Mouse (Mus musculus) lung, postnatal 0 days (tissue): Measurements from ENCODE around the gene Dbi. TPM values are rescaled to one million over a fixed set of nuclear protein-coding genes. Genes with fewer than 3 reads are reported as not detected.
A peak's percentile ranks its signal among the peaks of the same experiment; 100 is the strongest.

Experiments
- ATAC-seq: fragments of 200-750 bp; cut with Nextera tagmentation; 2 replicates; pipeline ENCODE4 v1.8.0; 2017; ENCODE audit warnings: moderate library complexity
- DNase-seq: peaks from one replicate; pipeline ENCODE4 v3.0.0-alpha.2; 2016; ENCODE audit warnings: low spot score
- H3K27ac ChIP-seq: fragments of 300-500 bp; sonication (generic); 2 replicates; pipeline ENCODE4 v1.5.1; 2014; ENCODE audit warnings: antibody characterized with exemption, mild to moderate bottlenecking, low read length, mixed read lengths
- H3K27me3 ChIP-seq: fragments of 300-500 bp; sonication (generic); replicated peaks from 2 replicates; pipeline ENCODE4 v1.6.1; 2014; ENCODE audit warnings: low read length, mixed read lengths; ENCODE audit not compliant: insufficient read depth
- H3K36me3 ChIP-seq: fragments of 300-500 bp; sonication (generic); 2 replicates; pipeline ENCODE4 v1.6.1; 2014; ENCODE audit warnings: low read length, mixed read lengths; ENCODE audit not compliant: insufficient read depth
- H3K4me1 ChIP-seq: fragments of 300-500 bp; sonication (generic); 2 replicates; pipeline ENCODE4 v1.6.1; 2014; ENCODE audit warnings: antibody characterized with exemption, low read depth, low read length, mixed read lengths; ENCODE audit not compliant: insufficient read depth
- H3K4me2 ChIP-seq: fragments of 300-500 bp; sonication (generic); replicated peaks from 2 replicates; pipeline ENCODE4 v1.6.1; 2014; ENCODE audit warnings: low read depth, mild to moderate bottlenecking, low read length, moderate library complexity, mixed read lengths
- H3K4me3 ChIP-seq: fragments of 300-500 bp; sonication (generic); 2 replicates; pipeline ENCODE4 v1.5.1; 2014; ENCODE audit warnings: low read depth, low read length
- H3K9ac ChIP-seq: fragments of 300-500 bp; sonication (generic); replicated peaks from 2 replicates; pipeline ENCODE4 v1.6.1; 2014; ENCODE audit warnings: low read depth, mild to moderate bottlenecking
- H3K9me3 ChIP-seq: fragments of 300-500 bp; sonication (generic); 2 replicates; pipeline ENCODE4 v1.6.1; 2016; ENCODE audit warnings: low read length, mixed read lengths
- CTCF ChIP-seq: IDR thresholded peaks from 2 replicates; pipeline ENCODE4 v1.5.1; 2016; ENCODE audit warnings: antibody characterized with exemption, mild to moderate bottlenecking
- EP300 ChIP-seq: IDR thresholded peaks from 2 replicates; pipeline ENCODE4 v1.6.1; 2016; ENCODE audit warnings: antibody characterized with exemption, mild to moderate bottlenecking, control low read depth
- WGBS: fragments of 180-500 bp; shearing (Covaris S2); extraction: QIAGEN DNeasy Blood & Tissue Kit; methylation state at CpG from one replicate; pipeline ENCODE4 v1.1.7; 2014; 5-methylcytosine and 5-hydroxymethylcytosine counted together
- polyA plus RNA-seq: library from polyadenylated mRNA; unstranded; fragments of >200 nt; fragmentation: Nextera tagmentation; extraction: Ambion mirVana; gene quantifications from 2 replicates; pipeline ENCODE4 v1.2.1, GENCODE M21; 2015

Gene Dbi
- polyA plus RNA-seq, 1 experiment from 2014 or later = 687 TPM

DNA sequence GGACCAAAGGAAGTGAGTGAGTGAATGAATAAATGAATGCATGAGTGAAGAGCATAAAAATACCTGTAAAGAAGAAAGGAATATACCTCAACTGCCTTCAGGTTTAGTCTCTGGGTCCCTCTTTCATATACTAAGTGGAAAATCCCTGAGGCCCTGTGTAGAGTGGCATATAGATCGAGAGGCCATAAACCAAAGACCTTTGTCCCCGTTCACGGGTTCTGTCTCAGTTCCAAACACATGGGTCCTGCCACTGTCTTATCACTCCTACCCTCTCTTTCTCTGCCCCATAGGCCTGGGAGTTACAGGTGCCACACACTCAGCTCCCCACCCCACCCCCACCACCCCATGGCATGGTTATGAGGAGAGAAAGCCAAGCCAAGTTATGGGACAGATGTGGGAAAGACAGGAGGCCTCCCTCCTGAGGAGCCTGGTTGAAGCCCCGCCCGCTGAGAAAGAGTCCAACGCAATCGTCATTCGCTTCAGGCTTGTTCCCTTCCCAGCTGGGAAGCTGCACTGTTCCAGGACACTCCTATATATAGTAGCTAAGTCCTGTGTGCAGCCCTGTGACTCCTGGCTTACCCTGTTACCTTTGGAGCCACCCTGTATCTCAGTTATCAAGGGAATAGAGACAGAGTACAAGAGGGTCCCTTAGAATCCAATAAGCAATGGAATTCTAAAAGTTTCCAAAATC lies 29.9 kb downstream of the Dbi start:
- no peak for TF ChIP-seq CTCF
- TF ChIP-seq EP300 = no peak
- no peak for DNase-seq
- no peak overlapping the region for H3K4me2 ChIP-seq
- no peak overlapping the region for H3K27ac ChIP-seq
- no peaks in the 10 kb centered on the region for H3K36me3 ChIP-seq
- H3K9ac ChIP-seq = no peak overlapping the region
- no peaks in the 10 kb centered on the region for H3K27me3 ChIP-seq
- no peak for ATAC-seq
- H3K4me3 ChIP-seq = no peak overlapping the region
- WGBS = 86% methylated on average over 8 of the region's 8 CpGs
- H3K4me1 ChIP-seq = no peaks in the 10 kb centered on the region
- no peaks in the 10 kb centered on the region for H3K9me3 ChIP-seq

DNA sequence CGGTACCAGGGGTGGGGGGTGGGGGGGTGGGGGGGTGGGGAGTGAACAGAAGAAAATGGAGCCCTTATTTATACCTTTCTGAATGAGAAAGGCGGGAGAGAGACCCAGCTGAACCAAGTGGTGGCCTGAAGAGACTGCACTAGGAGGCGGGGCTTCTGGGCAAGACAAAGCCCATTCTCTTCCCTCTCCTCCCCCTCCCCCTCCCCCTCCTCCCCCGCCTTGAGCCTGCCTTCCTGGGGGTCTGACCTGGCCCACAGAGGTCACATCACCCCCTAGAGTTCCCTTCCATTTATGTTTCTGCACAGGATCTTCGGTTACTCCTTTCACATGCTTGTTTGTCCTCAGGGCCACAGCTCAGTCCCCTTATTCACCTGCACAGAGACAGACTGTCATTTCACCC lies 31.7 kb downstream of the Dbi start:
- Histone ChIP-seq H3K4me1 (no peaks in the 10 kb centered on the region), H3K27me3 (no peaks in the 10 kb centered on the region), H3K4me2 (no peak overlapping the region), H3K4me3 (no peak overlapping the region), H3K36me3 (no peaks in the 10 kb centered on the region), H3K9ac (no peak overlapping the region), H3K9me3 (no peaks in the 10 kb centered on the region), H3K27ac (no peak overlapping the region)
- ATAC-seq (no peak), DNase-seq (no peak)
- 30% methylated on average over 4 of the region's 5 CpGs for WGBS
- no peak for TF ChIP-seq CTCF
- no peak for TF ChIP-seq EP300

DNA sequence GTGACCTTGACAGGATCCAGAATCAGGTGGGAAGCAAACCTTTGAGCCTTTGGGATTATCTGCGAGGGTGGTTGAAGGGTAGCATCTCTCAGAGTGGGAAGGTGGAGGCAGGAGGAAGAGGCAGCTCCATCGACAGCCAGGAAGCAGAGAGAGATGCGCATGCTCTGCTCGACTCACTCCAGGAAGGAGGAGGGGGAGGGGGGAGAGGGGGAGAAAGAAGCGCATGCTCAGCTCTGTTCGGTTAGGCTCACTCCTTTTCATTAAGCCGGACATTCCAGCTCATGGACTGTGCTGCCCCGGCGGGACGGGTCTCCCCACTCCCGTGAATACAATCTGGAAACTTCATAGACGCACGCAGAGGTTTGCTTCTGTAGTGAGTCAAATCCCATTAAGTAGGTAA lies 34.2 kb downstream of the Dbi start:
- H3K9me3 ChIP-seq = no peaks in the 10 kb centered on the region
- no peak overlapping the region for H3K27ac ChIP-seq
- DNase-seq = no peak
- no peak overlapping the region for H3K4me2 ChIP-seq
- no peaks in the 10 kb centered on the region for H3K36me3 ChIP-seq
- no peak overlapping the region for H3K9ac ChIP-seq
- ATAC-seq = no peak
- no peaks in the 10 kb centered on the region for H3K4me1 ChIP-seq
- WGBS = 57% methylated on average over 13 of the region's 13 CpGs
- H3K27me3 ChIP-seq = no peaks in the 10 kb centered on the region
- H3K4me3 ChIP-seq = no peak overlapping the region
- TF ChIP-seq EP300 = no peak
- TF ChIP-seq CTCF = no peak

DNA sequence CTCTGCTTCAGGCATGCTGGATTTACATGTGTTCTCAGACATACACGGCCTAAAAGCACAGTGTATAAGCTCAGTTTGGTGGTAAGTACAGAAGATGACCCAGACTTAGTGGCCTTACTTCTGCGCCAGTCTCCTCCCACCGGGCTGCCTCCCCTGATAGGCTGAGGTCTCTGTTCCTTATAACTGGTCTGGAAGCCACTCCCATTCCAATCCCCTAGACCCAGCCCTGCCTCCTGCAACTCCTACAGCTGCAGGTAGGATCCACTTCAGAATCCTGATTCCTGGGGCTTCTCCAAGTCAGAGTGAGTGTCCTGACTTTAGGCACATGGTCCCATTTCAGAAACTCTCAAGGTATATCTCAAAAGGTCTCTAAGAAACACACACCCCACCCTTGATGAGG lies 35.2 kb downstream of the Dbi start:
- no peak overlapping the region for H3K4me2 ChIP-seq
- no peak overlapping the region for H3K4me3 ChIP-seq
- 75% methylated on average over 3 of the region's 3 CpGs for WGBS
- H3K27ac ChIP-seq = no peak overlapping the region
- H3K9ac ChIP-seq = no peak overlapping the region
- DNase-seq (no peak), ATAC-seq (no peak)
- no peaks in the 10 kb centered on the region for H3K27me3 ChIP-seq
- no peaks in the 10 kb centered on the region for H3K9me3 ChIP-seq
- no peaks in the 10 kb centered on the region for H3K4me1 ChIP-seq
- H3K36me3 ChIP-seq = no peaks in the 10 kb centered on the region
- TF ChIP-seq CTCF (no peak), EP300 (no peak)

DNA sequence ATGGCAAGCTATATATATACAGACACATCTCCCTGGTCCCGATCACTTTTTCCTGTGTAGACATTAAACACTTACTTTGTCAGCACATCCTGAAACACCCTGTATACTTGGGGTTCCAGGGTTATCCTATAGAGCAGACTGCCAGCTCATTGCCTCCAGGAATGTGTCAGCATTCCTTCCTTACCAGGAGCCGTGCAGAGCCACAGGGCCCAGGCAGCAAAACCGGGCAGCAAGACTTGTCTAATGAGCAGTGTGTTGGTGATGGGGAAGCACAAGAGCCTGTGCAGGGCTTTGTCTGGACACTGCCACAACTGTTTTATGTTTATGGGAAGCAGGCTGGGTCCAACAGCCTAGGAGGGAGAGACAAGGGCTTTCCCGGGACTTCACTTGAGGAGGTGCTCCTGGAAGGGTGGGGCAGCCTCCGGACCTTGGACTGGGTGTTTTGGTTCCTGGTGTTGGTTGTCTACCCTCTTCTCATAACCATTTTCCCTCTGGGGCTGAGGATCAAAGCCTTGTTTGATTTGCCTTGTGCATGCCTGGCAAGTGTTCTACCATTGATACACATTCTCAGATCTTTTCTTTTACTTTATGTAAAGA lies 36.9 kb downstream of the Dbi start:
- Histone ChIP-seq H3K9ac (no peak overlapping the region), H3K4me1 (no peaks in the 10 kb centered on the region), H3K36me3 (no peaks in the 10 kb centered on the region), H3K9me3 (no peaks in the 10 kb centered on the region), H3K4me3 (no peak overlapping the region), H3K27me3 (no peaks in the 10 kb centered on the region), H3K27ac (peak overlapping the region; percentile 68), H3K4me2 (0 out of 2 replicates have a peak overlapping the region, but pooled peaks have one; percentile 14)
- DNase-seq = peak; percentile 23
- peak; percentile 16; the same call in 1 of the 2 replicates for ATAC-seq
- no peak for TF ChIP-seq CTCF
- 0 out of 2 replicates have a peak, but pooled peaks have one; percentile 23 for TF ChIP-seq EP300
- WGBS = 19% methylated on average over 5 of the region's 5 CpGs

DNA sequence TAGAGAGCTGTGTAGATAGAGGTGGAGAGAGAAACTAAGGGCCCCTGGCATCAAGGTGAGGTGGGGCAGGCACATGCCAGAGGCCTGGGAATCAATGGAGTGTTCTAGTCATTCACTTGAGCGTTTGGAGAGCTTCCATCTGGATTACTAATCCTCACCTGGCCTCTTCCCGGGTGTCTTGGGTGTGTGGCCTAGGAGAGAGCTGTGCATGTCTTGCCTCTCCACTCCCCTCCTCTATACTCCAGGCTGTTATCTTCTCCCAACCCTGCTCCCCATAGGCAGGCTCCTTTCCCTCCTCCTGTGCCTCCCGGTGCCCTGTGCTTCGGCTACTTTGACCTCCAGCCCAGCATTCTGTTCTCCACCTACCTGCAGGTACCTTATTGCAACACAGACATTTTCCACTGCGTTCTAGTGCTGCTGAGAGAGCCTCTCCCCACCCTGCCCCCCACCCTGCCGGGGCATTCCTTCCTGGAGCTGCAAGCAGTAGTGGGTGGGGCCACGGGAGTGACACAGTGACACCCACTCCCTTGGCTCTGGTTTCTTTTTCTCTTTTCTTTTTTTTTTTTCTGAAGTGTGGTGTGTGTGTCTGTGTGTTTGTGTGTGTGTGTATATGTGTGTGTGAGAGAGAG lies 37.8 kb downstream of the Dbi start:
- TF ChIP-seq EP300 (peak; percentile 91), CTCF (peak; percentile 29)
- WGBS = 8% methylated on average over 7 of the region's 7 CpGs

More for the DNA sequence above, 37.8 kb downstream of the Dbi start:
- Histone ChIP-seq H3K27me3 (no peaks in the 10 kb centered on the region), H3K4me1 (no peaks in the 10 kb centered on the region), H3K4me3 (no peak overlapping the region), H3K36me3 (no peaks in the 10 kb centered on the region), H3K9me3 (no peaks in the 10 kb centered on the region), H3K4me2 (peak overlapping the region; percentile 14; the same call in 1 of the 2 replicates), H3K27ac (peak overlapping the region; percentile 68), H3K9ac (no peak overlapping the region)
- ATAC-seq (peak; percentile 94), DNase-seq (peak; percentile 94)
